Mouse (Mus musculus) effector memory CD4-positive, alpha-beta T cell, adult 5 months (primary cell): ENCODE results near the gene Mstn. TPM values are rescaled to one million over a fixed set of nuclear protein-coding genes. Genes with fewer than 3 reads are reported as not detected.

Experiments
- polyA plus RNA-seq: library from polyadenylated mRNA; unstranded; fragments of 100-300 nt; shearing (Covaris generic); gene quantifications from one replicate; pipeline ENCODE4 v1.2.1, GENCODE M21; 2017

The Mstn gene
- polyA plus RNA-seq = not detected

DNA sequence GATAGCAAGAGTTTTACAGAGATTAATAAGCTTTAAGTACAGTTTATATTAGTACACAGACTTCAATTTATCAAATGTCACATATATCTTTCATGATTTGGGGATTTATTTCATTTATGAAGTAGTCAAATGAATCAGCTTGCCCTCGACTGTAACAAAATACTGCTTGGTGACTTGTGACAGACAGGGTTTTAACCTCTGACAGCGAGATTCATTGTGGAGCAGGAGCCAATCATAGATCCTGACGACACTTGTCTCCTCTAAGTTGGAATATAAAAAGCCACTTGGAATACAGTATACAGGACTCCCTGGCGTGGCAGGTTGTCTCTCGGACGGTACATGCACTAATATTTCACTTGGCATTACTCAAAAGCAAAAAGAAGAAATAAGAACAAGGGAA is at the start of gene Mstn:
TSS of gene Mstn (plus strand) at position 301 of the 400 bp plus-strand sequence.

DNA sequence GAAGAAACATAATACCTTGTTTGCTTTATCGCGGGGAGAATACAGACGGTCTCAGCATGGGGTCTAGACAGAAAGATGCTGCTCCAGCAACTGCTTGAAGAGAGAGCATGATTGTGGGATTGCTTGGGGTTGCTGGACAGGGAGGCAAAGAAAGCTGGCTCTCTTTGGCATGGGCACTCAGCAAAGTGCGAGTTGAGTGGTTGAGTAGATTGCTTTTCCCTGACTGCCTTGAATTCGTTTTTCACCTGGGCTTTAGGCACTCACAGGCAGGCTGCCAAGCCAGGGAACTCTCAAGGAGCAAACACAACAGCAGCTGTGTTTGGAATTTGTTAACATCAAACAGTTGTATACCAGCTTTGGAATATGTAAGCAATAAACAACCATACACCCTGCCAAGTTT is 41.4 kb upstream of the Mstn start, which contains the start of gene 1700019D03Rik:
TSS of gene 1700019D03Rik (minus strand) at position 101 of the 400 bp plus-strand sequence.

Other genes starting within 250 kb of the Mstn start
- 155 TPM for gene Inpp1, start 244.0 kb upstream of the Mstn start, polyA plus RNA-seq
- gene Hibch, start 216.7 kb upstream of the Mstn start, polyA plus RNA-seq = 15.3 TPM
- 4.2 TPM for gene 1700019D03Rik, start 41.5 kb upstream of the Mstn start, polyA plus RNA-seq
- not detected for gene 1700019A02Rik, start 126.0 kb downstream of the Mstn start, polyA plus RNA-seq
- gene Pms1, start 235.4 kb downstream of the Mstn start, polyA plus RNA-seq = 15.4 TPM
- gene Ormdl1, start 235.5 kb downstream of the Mstn start, polyA plus RNA-seq = 38.8 TPM
- gene Gm28778, start 235.5 kb downstream of the Mstn start, polyA plus RNA-seq = not detected